Mouse (Mus musculus): ENCODE data around the gene Sepsecs. TPM values are rescaled to one million over a fixed set of nuclear protein-coding genes. Genes with fewer than 3 reads are reported as not detected.
A peak's percentile ranks its signal among the peaks of the same experiment; 100 is the strongest.

Sepsecs gene
- polyA plus RNA-seq, 1 experiment from 2014 or later = 9.0 TPM

DNA sequence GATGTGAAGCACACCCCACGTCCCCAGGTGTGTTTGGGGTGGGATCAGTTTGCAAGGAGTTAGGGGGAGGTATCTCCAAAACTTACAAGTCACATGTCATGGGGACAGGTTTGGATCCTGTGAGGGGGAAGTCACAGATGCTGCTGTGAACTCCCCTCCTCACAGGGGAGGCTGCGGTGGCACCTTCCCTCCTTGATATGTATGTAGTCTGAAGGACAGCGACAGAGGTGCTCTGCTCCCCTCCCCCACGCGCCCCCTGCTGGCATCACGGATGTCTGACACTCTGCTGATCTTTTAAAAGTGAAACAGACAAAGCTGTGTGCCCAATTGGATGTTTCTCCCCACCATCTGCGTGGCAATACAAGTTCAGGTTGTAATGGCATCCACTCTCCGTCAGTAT lies 35.5 kb downstream of the Sepsecs start:
- Histone ChIP-seq H3K9ac (replicated peaks; ENCODE audit: low read depth, low read length) (no peak overlapping the region), H3K9me3 (ENCODE audit: control insufficient read depth, low read length) (no peaks in the 10 kb centered on the region), H3K4me2 (ENCODE audit: low read length) (no peak overlapping the region), H3K27ac (ENCODE audit: low read length) (no peak overlapping the region), H3K27me3 (replicated peaks; ENCODE audit: control insufficient read depth, insufficient read depth, low read length) (no peaks in the 10 kb centered on the region), H3K36me3 (ENCODE audit: control insufficient read depth, insufficient read depth) (no peaks in the 10 kb centered on the region), H3K4me3 (replicated peaks; ENCODE audit: low read length) (no peak overlapping the region), H3K4me1 (replicated peaks; ENCODE audit: control insufficient read depth, insufficient read depth, low read length) (no peaks in the 10 kb centered on the region)
- WGBS = 21% methylated on average over 8 of the region's 8 CpGs
- ATAC-seq = peak; percentile 64

- Histone ChIP-seq H3K4me1 (replicated peaks; ENCODE audit: control insufficient read depth, insufficient read depth, low read length) (0 out of 2 replicates have a peak, but pooled peaks cover 8% of the 10 kb centered on the region), H3K9ac (replicated peaks; ENCODE audit: low read depth, low read length) (no peak overlapping the region), H3K4me3 (replicated peaks; ENCODE audit: low read length) (no peak overlapping the region), H3K27me3 (replicated peaks; ENCODE audit: control insufficient read depth, insufficient read depth, low read length) (no peaks in the 10 kb centered on the region), H3K9me3 (ENCODE audit: control insufficient read depth, low read length) (no peaks in the 10 kb centered on the region), H3K27ac (ENCODE audit: low read length) (no peak overlapping the region), H3K36me3 (ENCODE audit: control insufficient read depth, insufficient read depth) (no peaks in the 10 kb centered on the region), H3K4me2 (ENCODE audit: low read length) (no peak overlapping the region)
- WGBS = 94% methylated on average over 1 of the region's 1 CpGs
- ATAC-seq = no peak
These were observed 39.0 kb downstream of the Sepsecs start for GRCm38 (mm10) chr5:52630541-52630940.

DNA sequence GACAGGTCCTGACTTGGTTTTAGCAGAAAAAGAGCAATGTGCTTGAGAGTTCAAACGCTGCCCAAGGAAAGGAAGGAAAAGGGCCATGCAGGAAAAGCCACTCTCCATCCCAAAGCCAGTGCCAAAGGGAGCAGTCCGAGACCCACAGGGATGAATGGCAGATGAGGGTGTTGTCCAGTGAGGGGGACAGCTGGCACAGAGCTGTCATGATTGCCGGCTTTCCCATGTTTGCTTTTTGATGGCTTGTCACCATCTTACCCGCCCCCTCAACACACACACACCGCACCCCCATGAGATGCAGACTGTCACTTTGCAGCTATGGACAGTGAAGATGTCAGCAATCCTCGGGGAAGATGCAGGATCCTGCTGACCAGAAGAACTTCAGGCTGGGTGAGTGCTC lies 40.3 kb downstream of the Sepsecs start:
- ATAC-seq = no peak
- Histone ChIP-seq H3K4me1 (replicated peaks; ENCODE audit: control insufficient read depth, insufficient read depth, low read length) (0 out of 2 replicates have a peak, but pooled peaks cover 8% of the 10 kb centered on the region), H3K4me3 (replicated peaks; ENCODE audit: low read length) (no peak overlapping the region), H3K36me3 (ENCODE audit: control insufficient read depth, insufficient read depth) (no peaks in the 10 kb centered on the region), H3K9ac (replicated peaks; ENCODE audit: low read depth, low read length) (no peak overlapping the region), H3K27me3 (replicated peaks; ENCODE audit: control insufficient read depth, insufficient read depth, low read length) (no peaks in the 10 kb centered on the region), H3K9me3 (ENCODE audit: control insufficient read depth, low read length) (no peaks in the 10 kb centered on the region), H3K27ac (ENCODE audit: low read length) (no peak overlapping the region), H3K4me2 (ENCODE audit: low read length) (no peak overlapping the region)
- WGBS = 78% methylated on average over 6 of the region's 6 CpGs

DNA sequence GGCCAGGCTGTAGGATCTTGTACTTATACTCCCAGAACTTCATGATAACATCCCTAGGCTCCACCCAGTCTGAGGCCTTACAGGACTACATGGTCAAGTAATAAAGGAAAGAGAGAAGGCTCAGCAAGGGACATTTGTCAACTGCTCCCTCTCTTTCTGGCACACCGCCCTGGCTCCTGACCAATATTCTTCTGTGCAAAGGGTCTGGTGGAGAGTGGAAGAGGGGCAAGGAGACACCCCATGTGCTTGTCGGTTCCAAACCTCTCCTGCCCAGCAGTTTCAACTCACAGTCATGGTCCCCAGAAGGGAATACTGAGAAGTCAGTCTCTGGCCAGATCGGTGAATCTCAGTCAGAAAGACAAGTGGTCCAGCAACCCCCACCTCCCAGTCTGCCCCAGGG lies 40.7 kb downstream of the Sepsecs start:
- H3K4me1 ChIP-seq (replicated peaks; ENCODE audit: control insufficient read depth, insufficient read depth, low read length) = 0 out of 2 replicates have a peak, but pooled peaks cover 8% of the 10 kb centered on the region
- H3K9me3 ChIP-seq (ENCODE audit: control insufficient read depth, low read length) = no peaks in the 10 kb centered on the region
- no peak overlapping the region for H3K4me2 ChIP-seq (ENCODE audit: low read length)
- no peak overlapping the region for H3K4me3 ChIP-seq (replicated peaks; ENCODE audit: low read length)
- ATAC-seq = no peak
- H3K27me3 ChIP-seq (replicated peaks; ENCODE audit: control insufficient read depth, insufficient read depth, low read length) = no peaks in the 10 kb centered on the region
- WGBS = 80% methylated on average over 3 of the region's 3 CpGs
- H3K36me3 ChIP-seq (ENCODE audit: control insufficient read depth, insufficient read depth) = no peaks in the 10 kb centered on the region
- H3K9ac ChIP-seq (replicated peaks; ENCODE audit: low read depth, low read length) = no peak overlapping the region
- H3K27ac ChIP-seq (ENCODE audit: low read length) = no peak overlapping the region

GRCm38 (mm10) chr5:52627713-52628112 lies 41.8 kb downstream of the Sepsecs start:
- Histone ChIP-seq H3K4me2 (ENCODE audit: low read length) (no peak overlapping the region), H3K4me1 (replicated peaks; ENCODE audit: control insufficient read depth, insufficient read depth, low read length) (0 out of 2 replicates have a peak, but pooled peaks cover 8% of the 10 kb centered on the region), H3K27me3 (replicated peaks; ENCODE audit: control insufficient read depth, insufficient read depth, low read length) (no peaks in the 10 kb centered on the region), H3K9ac (replicated peaks; ENCODE audit: low read depth, low read length) (no peak overlapping the region), H3K9me3 (ENCODE audit: control insufficient read depth, low read length) (no peaks in the 10 kb centered on the region), H3K4me3 (replicated peaks; ENCODE audit: low read length) (no peak overlapping the region), H3K36me3 (ENCODE audit: control insufficient read depth, insufficient read depth) (no peaks in the 10 kb centered on the region), H3K27ac (ENCODE audit: low read length) (no peak overlapping the region)
- no peak for ATAC-seq
- 93% methylated on average over 8 of the region's 8 CpGs for WGBS

- ATAC-seq = peak; percentile 11; the same call in 1 of the 2 replicates
- H3K4me1 ChIP-seq (replicated peaks; ENCODE audit: control insufficient read depth, insufficient read depth, low read length) = 0 out of 2 replicates have a peak, but pooled peaks cover 8% of the 10 kb centered on the region
- H3K4me3 ChIP-seq (replicated peaks; ENCODE audit: low read length) = no peak overlapping the region
- no peaks in the 10 kb centered on the region for H3K27me3 ChIP-seq (replicated peaks; ENCODE audit: control insufficient read depth, insufficient read depth, low read length)
- H3K9ac ChIP-seq (replicated peaks; ENCODE audit: low read depth, low read length) = no peak overlapping the region
- no peaks in the 10 kb centered on the region for H3K36me3 ChIP-seq (ENCODE audit: control insufficient read depth, insufficient read depth)
- H3K4me2 ChIP-seq (ENCODE audit: low read length) = no peak overlapping the region
- WGBS = 31% methylated on average over 8 of the region's 8 CpGs
- no peaks in the 10 kb centered on the region for H3K9me3 ChIP-seq (ENCODE audit: control insufficient read depth, low read length)
- H3K27ac ChIP-seq (ENCODE audit: low read length) = no peak overlapping the region
These were observed 43.4 kb downstream of the Sepsecs start for GRCm38 (mm10) chr5:52626092-52626491.

- 82% methylated on average over 1 of the region's 1 CpGs for WGBS
- Histone ChIP-seq H3K27me3 (replicated peaks; ENCODE audit: control insufficient read depth, insufficient read depth, low read length) (no peaks in the 10 kb centered on the region), H3K36me3 (ENCODE audit: control insufficient read depth, insufficient read depth) (no peaks in the 10 kb centered on the region)
These were observed 44.6 kb downstream of the Sepsecs start for GRCm38 (mm10) chr5:52624956-52625355.

DNA sequence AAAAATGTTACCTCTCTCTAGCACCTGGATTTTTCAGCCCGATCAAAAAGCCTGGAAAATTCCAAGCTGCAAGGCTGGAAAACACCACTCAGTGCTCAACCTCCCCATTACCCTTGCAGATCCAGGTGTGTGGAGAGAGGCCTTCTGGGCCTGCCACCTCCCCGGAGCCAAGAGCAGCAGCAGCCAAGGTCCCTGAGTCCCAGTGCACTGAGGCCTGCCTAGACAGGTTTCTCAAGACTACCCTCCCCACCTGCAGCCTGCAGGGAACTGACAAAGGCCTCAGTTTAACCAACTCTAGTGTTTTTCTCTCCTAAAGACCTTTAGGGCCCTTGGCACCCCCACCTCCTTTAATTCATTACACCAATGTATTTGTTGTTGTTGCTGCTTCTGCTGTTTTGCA lies 46.4 kb downstream of the Sepsecs start:
- no peak overlapping the region for H3K9ac ChIP-seq (replicated peaks; ENCODE audit: low read depth, low read length)
- WGBS = 90% methylated on average over 2 of the region's 2 CpGs
- H3K4me2 ChIP-seq (ENCODE audit: low read length) = no peak overlapping the region
- peaks cover 11% of the 10 kb centered on the region for H3K4me1 ChIP-seq (replicated peaks; ENCODE audit: control insufficient read depth, insufficient read depth, low read length)
- H3K27ac ChIP-seq (ENCODE audit: low read length) = no peak overlapping the region
- H3K4me3 ChIP-seq (replicated peaks; ENCODE audit: low read length) = no peak overlapping the region
- H3K9me3 ChIP-seq (ENCODE audit: control insufficient read depth, low read length) = no peaks in the 10 kb centered on the region
- H3K36me3 ChIP-seq (ENCODE audit: control insufficient read depth, insufficient read depth) = no peaks in the 10 kb centered on the region
- H3K27me3 ChIP-seq (replicated peaks; ENCODE audit: control insufficient read depth, insufficient read depth, low read length) = no peaks in the 10 kb centered on the region
- ATAC-seq = no peak

More at GRCm38 (mm10) chr5:52624956-52625355, 44.6 kb downstream of the Sepsecs start:
- no peak for ATAC-seq
- Histone ChIP-seq H3K27ac (ENCODE audit: low read length) (no peak overlapping the region), H3K9me3 (ENCODE audit: control insufficient read depth, low read length) (no peaks in the 10 kb centered on the region), H3K4me1 (replicated peaks; ENCODE audit: control insufficient read depth, insufficient read depth, low read length) (0 out of 2 replicates have a peak, but pooled peaks cover 8% of the 10 kb centered on the region), H3K4me3 (replicated peaks; ENCODE audit: low read length) (no peak overlapping the region), H3K9ac (replicated peaks; ENCODE audit: low read depth, low read length) (no peak overlapping the region), H3K4me2 (ENCODE audit: low read length) (no peak overlapping the region)

DNA sequence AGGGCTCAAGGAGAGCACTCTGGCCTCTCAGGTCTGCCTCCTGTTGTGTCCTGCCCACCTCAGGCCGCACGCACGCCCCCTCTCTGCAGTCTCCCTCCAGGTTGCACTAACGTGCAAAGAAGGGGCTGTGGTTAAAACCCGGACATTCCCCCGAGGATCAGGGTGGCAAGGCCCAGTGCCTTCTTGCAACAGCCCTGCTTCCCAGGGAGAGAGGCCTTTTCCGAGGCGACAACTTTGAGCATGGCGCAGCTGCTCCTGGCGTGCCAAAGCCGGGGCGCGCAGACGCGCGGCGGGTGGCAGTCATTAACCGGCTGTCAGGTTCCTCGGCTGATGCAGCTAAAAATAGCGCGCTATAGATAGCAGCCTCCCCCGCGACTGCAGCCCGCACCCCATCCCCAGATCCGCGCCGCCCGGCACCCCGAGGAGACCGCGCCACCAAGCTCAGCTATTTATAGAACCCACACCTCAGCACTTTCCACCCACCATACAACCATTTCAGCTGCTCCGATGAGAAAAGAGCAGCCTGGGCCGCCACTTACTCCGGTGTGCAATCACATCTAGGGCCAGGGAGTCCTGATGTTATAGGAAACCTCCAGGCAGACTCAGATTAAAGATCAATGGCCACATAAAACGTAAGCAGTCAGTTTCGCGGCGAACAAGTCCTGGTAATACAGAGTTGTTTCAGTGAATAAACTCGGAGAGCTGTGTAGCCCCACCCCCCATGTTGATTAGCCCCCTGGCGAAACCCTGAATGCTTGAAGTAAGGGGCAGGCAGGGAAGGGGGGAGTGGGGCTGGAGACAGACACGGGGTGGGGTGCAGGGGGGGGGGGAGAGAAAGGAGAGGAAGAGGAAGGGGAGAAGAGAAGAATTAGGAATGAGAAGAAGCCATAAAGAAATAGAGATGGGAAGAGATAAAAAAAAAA lies 50.9 kb downstream of the Sepsecs start:
- Histone ChIP-seq H3K27ac (ENCODE audit: low read length) (peak overlapping the region; percentile 52), H3K9me3 (ENCODE audit: control insufficient read depth, low read length) (no peaks in the 10 kb centered on the region), H3K4me2 (ENCODE audit: low read length) (peak overlapping the region; percentile 54), H3K9ac (replicated peaks; ENCODE audit: low read depth, low read length) (peak overlapping the region; percentile 6), H3K4me3 (replicated peaks; ENCODE audit: low read length) (peak overlapping the region; percentile 30), H3K36me3 (ENCODE audit: control insufficient read depth, insufficient read depth) (no peaks in the 10 kb centered on the region), H3K4me1 (replicated peaks; ENCODE audit: control insufficient read depth, insufficient read depth, low read length) (peaks cover 19% of the 10 kb centered on the region), H3K27me3 (replicated peaks; ENCODE audit: control insufficient read depth, insufficient read depth, low read length) (no peaks in the 10 kb centered on the region)
- ATAC-seq = peak; percentile 93
- WGBS = under 1% methylated on average over 41 of the region's 41 CpGs

Measured in forebrain, embryonic 16.5 days (tissue).